In genomic region chr12:54828043-54828442, GRCm38 (mm10) we compare ENCODE assay signal across 18 mouse cellular contexts.
"Had no signal": no experiment of that assay in that cellular context is flagged by ENCODE, and none has a peak within 500 bp of the region (broad histone marks: within the 10 kb centered on the region; RNA-seq: fewer than 3 reads in every experiment).

No protein-coding gene starts in this region.

- H3K36me3 ChIP-seq: midbrain, embryonic 10.5 days; midbrain, embryonic 13.5 days; midbrain, embryonic 15.5 days; neural tube, embryonic 13.5 days; neural tube, embryonic 15.5 days had no signal

- ATAC-seq: midbrain, embryonic 13.5 days; midbrain, embryonic 15.5 days had no signal

- H3K27ac ChIP-seq: midbrain, embryonic 10.5 days; midbrain, embryonic 13.5 days; midbrain, embryonic 15.5 days; neural tube, embryonic 13.5 days; neural tube, embryonic 15.5 days had no signal

- H3K9ac ChIP-seq: lung, embryonic 14.5 days; midbrain, embryonic 13.5 days; midbrain, embryonic 15.5 days; neural tube, embryonic 13.5 days; neural tube, embryonic 15.5 days had no signal

- H3K27me3 ChIP-seq: midbrain, embryonic 13.5 days; midbrain, embryonic 15.5 days; neural tube, embryonic 13.5 days; neural tube, embryonic 15.5 days had no signal

- H3K4me2 ChIP-seq: lung, embryonic 14.5 days; midbrain, embryonic 13.5 days; midbrain, embryonic 15.5 days; neural tube, embryonic 13.5 days; neural tube, embryonic 15.5 days had no signal

- H3K4me1 ChIP-seq: midbrain, embryonic 10.5 days; midbrain, embryonic 15.5 days; neural tube, embryonic 13.5 days; neural tube, embryonic 15.5 days had no signal

- H3K4me3 ChIP-seq: midbrain, embryonic 10.5 days; midbrain, embryonic 13.5 days; midbrain, embryonic 15.5 days; myocyte; neural tube, embryonic 13.5 days; neural tube, embryonic 15.5 days had no signal

- H3K9me3 ChIP-seq: midbrain, embryonic 10.5 days; midbrain, embryonic 13.5 days; midbrain, embryonic 15.5 days; neural tube, embryonic 13.5 days; neural tube, embryonic 15.5 days had no signal

- DNase-seq: lung, adult 18-20 months; lung, embryonic 14.5 days; lung, postnatal 10 days; lung, postnatal 4 days; retina, postnatal 1 day; right cerebral cortex, adult 18-20 months; right cerebral cortex, postnatal 25 days; right cerebral cortex, postnatal 4 days; spleen, adult 18-20 months; thymus, adult 18-20 months; thymus, postnatal 14 days; thymus, postnatal 36 days had no signal
